Mouse (Mus musculus) embryonic fibroblast, embryonic 13.5 days (primary cell): ENCODE results near the gene Fli1.

Source experiments
- CTCF ChIP-seq: IDR thresholded peaks from 2 replicates; pipeline ENCODE4 v1.5.1; 2011; ENCODE audit warnings: mild to moderate bottlenecking, control low read depth, low read length, moderate library complexity, borderline replicate concordance; ENCODE audit not compliant: insufficient read depth
- POLR2A ChIP-seq: IDR thresholded peaks from 2 replicates; pipeline ENCODE4 v1.6.1; 2011; ENCODE audit warnings: low read depth, mild to moderate bottlenecking, control low read depth, low read length, moderate library complexity

- no peak for TF ChIP-seq CTCF
- TF ChIP-seq POLR2A, result no peak
Measured at GRCm38 (mm10) chr9:32567603-32568002, 24.9 kb upstream of the Fli1 start.
